22 mouse cellular contexts compared by ENCODE assay signal in genomic region chr12:110986536-110987425, GRCm38 (mm10). TPM values are rescaled to one million over a fixed set of nuclear protein-coding genes. Genes with fewer than 3 reads are reported as not detected.
A peak's percentile ranks its signal among the peaks of the same experiment; 100 is the strongest.
DNase-seq lines count a peak whose midpoint lies in the region; ATAC-seq and TF ChIP-seq lines count a peak whose summit lies in the region.
"Had no signal": no experiment of that assay in that cellular context is flagged by ENCODE, and none has a peak within 500 bp of the region (broad histone marks: within the 10 kb centered on the region; RNA-seq: fewer than 3 reads in every experiment).

No protein-coding gene starts in this region.

- peaks cover 4% of the 10 kb centered on the region for H3K4me1 ChIP-seq in testis, adult 2 months (ENCODE audit: control insufficient read depth, insufficient read depth, low read length)

- H3K27ac ChIP-seq in testis, adult 2 months (ENCODE audit: control insufficient read depth, insufficient read depth, low read depth, low read length): no peak overlapping the region
- H3K27ac ChIP-seq: forebrain, embryonic 12.5 days; kidney, embryonic 15.5 days; limb, embryonic 13.5 days; liver, embryonic 14.5 days; midbrain, embryonic 15.5 days; neural tube, embryonic 12.5 days had no signal

- TF ChIP-seq POLR2A in testis, adult 2 months (IDR thresholded peaks at IDR 0.05; ENCODE audit: control insufficient read depth, low read depth, low read length): no peak

- peak overlapping the region; percentile 54 for H3K4me3 ChIP-seq in testis, adult 2 months (ENCODE audit: control insufficient read depth, low read depth, low read length)
- H3K4me3 ChIP-seq: forebrain, embryonic 12.5 days; kidney, embryonic 15.5 days; limb, embryonic 13.5 days; midbrain, embryonic 15.5 days; neural tube, embryonic 12.5 days had no signal

- peak; percentile 41 to 48 for DNase-seq in cerebellum, postnatal 10 days
- no peak for DNase-seq in cerebellum, postnatal 36 days
- DNase-seq in heart, adult 18-20 months: peak; percentile 72 to 85
- DNase-seq in heart, postnatal 25 days (ENCODE audit: low spot score): no peak
- no peak for DNase-seq in testis, postnatal 14 days (ENCODE audit: low spot score)
- DNase-seq in adrenal gland, postnatal 25 days: no peak
- DNase-seq: adrenal gland, postnatal 14 days; cerebellum, adult 8-10 months; kidney, adult 11 months; kidney, postnatal 36 days; lung, embryonic 14.5 days; right cerebral cortex, postnatal 14 days; spleen, adult 18-20 months; thymus, postnatal 25 days had no signal

- TF ChIP-seq CTCF in testis, adult 2 months (IDR thresholded peaks at IDR 0.05; ENCODE audit: control insufficient read depth, insufficient read depth, insufficient replicate concordance, low read depth, low read length): no peak

- no peak for ATAC-seq in erythroblast, adult 5-6 weeks (replicated peaks; ENCODE audit: low FRiP score, poor library complexity, severe bottlenecking)
- ATAC-seq: midbrain, embryonic 15.5 days had no signal

- intact Hi-C loops in heart, postnatal 25 days (cut with DNase I): no loop called here

- H3K27me3 ChIP-seq in testis, adult 2 months (ENCODE audit: control insufficient read depth, insufficient read depth, low read length): no peaks in the 10 kb centered on the region; the same call in 1 of the 2 replicates
- H3K27me3 ChIP-seq: forebrain, embryonic 12.5 days; kidney, embryonic 15.5 days; limb, embryonic 13.5 days; midbrain, embryonic 15.5 days; neural tube, embryonic 12.5 days had no signal

- H3K36me3 ChIP-seq in testis, adult 2 months (ENCODE audit: control insufficient read depth, insufficient read depth, low read length): no peaks in the 10 kb centered on the region
- H3K36me3 ChIP-seq: forebrain, embryonic 12.5 days; kidney, embryonic 15.5 days; limb, embryonic 13.5 days; midbrain, embryonic 15.5 days; neural tube, embryonic 12.5 days had no signal

RNA-seq across cellular contexts. Expression of gene Ankrd9, which starts 7.9 kb away (rescaled TPM):
- total RNA-seq in heart, adult 18-20 months (2021): 10 to 100 TPM; 59.5 to 68.0 TPM
- total RNA-seq in heart, postnatal 25 days (2021): 10 to 100 TPM; 66.8 to 71.8 TPM
- polyA plus RNA-seq in testis, adult 2 months (2012; rRNA removed): 157 and 171 TPM in 2 replicates
- 29.8 and 52.2 TPM in 2 replicates for total RNA-seq in erythroblast, adult 5-6 weeks (2015; ENCODE audit: low replicate concordance)
- total RNA-seq in erythroblast, adult 5-6 weeks (2017; ENCODE audit: low replicate concordance): 66.5 and 82.1 TPM in 2 replicates
- 22.3 and 36.5 TPM in 2 replicates for total RNA-seq in adrenal gland, postnatal 25 days (2021)

RNA-seq across cellular contexts. Expression of gene Rcor1, which starts 52.4 kb away (rescaled TPM):
- total RNA-seq in heart, adult 18-20 months (2021): 10 to 100 TPM; 14.7 to 15.0 TPM
- 10 to 100 TPM; 14.8 to 17.4 TPM for total RNA-seq in heart, postnatal 25 days (2021)
- polyA plus RNA-seq in testis, adult 2 months (2012; rRNA removed): 11.9 and 14.4 TPM in 2 replicates
- total RNA-seq in erythroblast, adult 5-6 weeks (2015; ENCODE audit: low replicate concordance): 21.3 and 26.9 TPM in 2 replicates
- 9.8 and 18.0 TPM in 2 replicates for total RNA-seq in erythroblast, adult 5-6 weeks (2017; ENCODE audit: low replicate concordance)
- 45.6 and 54.7 TPM in 2 replicates for total RNA-seq in adrenal gland, postnatal 25 days (2021)

Comparison
In these comparisons a context has a peak if more than half of its experiments do, and no peak if none do; other contexts are left out.
1. DNase-seq: peak in cerebellum, postnatal 10 days (2 of 2) and heart, adult 18-20 months (2 of 2); none in cerebellum, postnatal 36 days (0 of 2), heart, postnatal 25 days (single experiment), testis, postnatal 14 days (single experiment) and adrenal gland, postnatal 25 days (single experiment).